Mouse (Mus musculus): ENCODE measurements around the gene Ramp1. TPM values are rescaled to one million over a fixed set of nuclear protein-coding genes. Genes with fewer than 3 reads are reported as not detected.

The Ramp1 gene
- polyA plus RNA-seq, 1 experiment from 2014 or later, result 2.5 TPM

DNA sequence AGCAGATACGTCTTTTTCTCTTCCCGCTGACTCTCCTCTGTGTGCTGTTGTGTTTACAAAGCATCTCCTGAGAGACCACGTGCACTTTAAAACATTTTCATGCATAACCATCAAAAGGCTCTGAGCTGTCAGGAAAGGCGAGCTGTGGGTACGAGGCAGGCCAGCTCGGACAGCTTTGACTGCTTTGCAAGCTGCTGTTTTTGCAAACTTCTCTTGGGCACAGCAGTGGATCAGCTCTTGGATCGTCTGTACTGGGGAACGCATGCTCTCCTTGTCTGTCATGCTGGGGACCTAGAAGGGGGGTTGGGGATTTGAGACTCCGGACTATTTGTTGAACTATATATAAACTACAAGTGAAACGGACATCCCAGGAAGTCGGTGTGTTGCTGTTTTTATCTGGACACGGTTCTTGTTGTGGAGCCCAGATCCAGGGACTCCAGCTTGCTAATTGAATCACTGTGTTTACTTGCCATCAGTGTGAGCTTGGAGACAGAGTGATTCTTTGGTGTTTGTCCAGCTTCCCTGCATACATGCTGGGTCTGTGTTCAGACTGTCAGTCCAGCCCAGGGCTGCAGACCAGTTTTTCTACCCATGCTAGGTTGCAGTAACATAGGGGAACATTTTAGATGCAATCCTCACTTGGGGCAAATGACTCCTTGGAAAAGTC, 2.3 kb downstream of the Ramp1 start:
- WGBS, result 38% methylated on average over 12 of the region's 12 CpGs
- H3K27ac ChIP-seq, result no peak overlapping the region
- DNase-seq (ENCODE audit: low spot score), result peak; percentile 23

GRCm38 (mm10) chr1:91183305-91183704, 3.7 kb downstream of the Ramp1 start:
- DNase-seq (ENCODE audit: low spot score) (no peak), ATAC-seq (replicated peaks; ENCODE audit: low FRiP score, low read depth) (no peak)

More for the DNA sequence above, 2.3 kb downstream of the Ramp1 start:
- no peak overlapping the region for H3K4me3 ChIP-seq (replicated peaks; ENCODE audit: low read depth, low read length)
- H3K36me3 ChIP-seq (ENCODE audit: insufficient read depth, low read length), result no peaks in the 10 kb centered on the region
- no peak for TF ChIP-seq CTCF (IDR thresholded peaks at IDR 0.05; ENCODE audit: low read depth)
- no peak overlapping the region for H3K9ac ChIP-seq (ENCODE audit: low read depth, low read length)
- no peak for ATAC-seq (replicated peaks; ENCODE audit: low FRiP score, low read depth)
- no peaks in the 10 kb centered on the region; the same call in 1 of the 2 replicates for H3K9me3 ChIP-seq (replicated peaks; ENCODE audit: low read length)
- peak overlapping the region; percentile 14; the same call in 1 of the 2 replicates for H3K4me2 ChIP-seq (ENCODE audit: low read length)
- no peaks in the 10 kb centered on the region for H3K27me3 ChIP-seq (ENCODE audit: insufficient read depth, low read length)
- H3K4me1 ChIP-seq (replicated peaks; ENCODE audit: insufficient read depth, low read length), result peaks cover 7% of the 10 kb centered on the region

DNA sequence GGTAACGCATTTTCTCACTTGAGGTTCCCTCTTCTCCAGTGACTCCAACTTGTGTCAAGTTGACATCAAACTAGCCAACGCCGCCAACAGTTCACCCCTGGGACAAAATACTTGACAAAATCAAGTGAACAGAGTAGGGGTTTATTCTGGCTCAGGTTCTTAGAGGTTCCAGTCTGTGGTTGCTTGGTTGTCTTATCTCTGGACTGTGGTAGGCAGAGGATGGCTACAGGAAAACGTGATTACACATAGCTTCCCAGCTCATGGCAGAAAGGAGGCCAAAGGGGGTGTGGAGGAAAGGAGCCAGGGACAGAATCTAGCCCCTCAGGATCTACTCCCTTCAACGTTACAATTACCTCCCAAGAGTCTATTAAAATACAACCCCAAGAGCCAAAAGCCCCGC, 7.1 kb downstream of the Ramp1 start:
- no peak overlapping the region for H3K9ac ChIP-seq (ENCODE audit: low read depth, low read length)
- no peak for TF ChIP-seq CTCF (IDR thresholded peaks at IDR 0.05; ENCODE audit: low read depth)
- H3K27me3 ChIP-seq (ENCODE audit: insufficient read depth, low read length), result no peaks in the 10 kb centered on the region
- H3K4me2 ChIP-seq (ENCODE audit: low read length), result no peak overlapping the region
- H3K27ac ChIP-seq, result no peak overlapping the region
- 78% methylated on average over 6 of the region's 6 CpGs for WGBS
- H3K4me1 ChIP-seq (replicated peaks; ENCODE audit: insufficient read depth, low read length), result no peaks in the 10 kb centered on the region
- DNase-seq (ENCODE audit: low spot score) (no peak), ATAC-seq (replicated peaks; ENCODE audit: low FRiP score, low read depth) (no peak)
- no peak overlapping the region for H3K4me3 ChIP-seq (replicated peaks; ENCODE audit: low read depth, low read length)
- H3K9me3 ChIP-seq (replicated peaks; ENCODE audit: low read length), result no peaks in the 10 kb centered on the region; the same call in 1 of the 2 replicates
- H3K36me3 ChIP-seq (ENCODE audit: insufficient read depth, low read length), result no peaks in the 10 kb centered on the region

More at GRCm38 (mm10) chr1:91183305-91183704, 3.7 kb downstream of the Ramp1 start:
- Histone ChIP-seq H3K27ac (no peak overlapping the region), H3K4me3 (replicated peaks; ENCODE audit: low read depth, low read length) (no peak overlapping the region), H3K4me2 (ENCODE audit: low read length) (no peak overlapping the region), H3K9ac (ENCODE audit: low read depth, low read length) (no peak overlapping the region), H3K9me3 (replicated peaks; ENCODE audit: low read length) (no peaks in the 10 kb centered on the region; the same call in 1 of the 2 replicates), H3K4me1 (replicated peaks; ENCODE audit: insufficient read depth, low read length) (peaks cover 7% of the 10 kb centered on the region), H3K27me3 (ENCODE audit: insufficient read depth, low read length) (no peaks in the 10 kb centered on the region), H3K36me3 (ENCODE audit: insufficient read depth, low read length) (no peaks in the 10 kb centered on the region)
- no peak for TF ChIP-seq CTCF (IDR thresholded peaks at IDR 0.05; ENCODE audit: low read depth)
- 81% methylated on average over 10 of the region's 10 CpGs for WGBS

DNA sequence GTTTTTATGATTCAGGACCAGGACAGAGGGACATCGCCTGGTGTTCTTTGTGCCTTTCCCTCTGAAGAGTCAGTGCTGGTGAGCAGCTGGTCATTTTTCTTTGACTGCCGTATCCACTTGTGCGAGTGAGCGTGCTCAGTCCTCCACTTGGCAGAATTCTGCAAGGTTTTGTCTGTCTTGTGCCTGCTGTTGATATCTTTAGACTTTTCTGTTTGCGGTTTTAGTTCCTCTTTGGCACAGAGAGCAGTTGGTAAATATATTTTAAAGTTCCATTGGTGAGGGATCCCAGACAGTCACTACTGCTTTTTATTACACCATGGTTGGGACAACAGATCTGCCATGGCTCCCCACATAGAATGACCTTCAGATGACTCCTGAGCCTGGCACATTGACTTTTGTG, 7.7 kb downstream of the Ramp1 start:
- Histone ChIP-seq H3K27ac (no peak overlapping the region), H3K9ac (ENCODE audit: low read depth, low read length) (no peak overlapping the region), H3K4me3 (replicated peaks; ENCODE audit: low read depth, low read length) (no peak overlapping the region), H3K4me2 (ENCODE audit: low read length) (no peak overlapping the region), H3K36me3 (ENCODE audit: insufficient read depth, low read length) (no peaks in the 10 kb centered on the region), H3K9me3 (replicated peaks; ENCODE audit: low read length) (no peaks in the 10 kb centered on the region; the same call in 1 of the 2 replicates), H3K27me3 (ENCODE audit: insufficient read depth, low read length) (no peaks in the 10 kb centered on the region), H3K4me1 (replicated peaks; ENCODE audit: insufficient read depth, low read length) (no peaks in the 10 kb centered on the region)
- ATAC-seq (replicated peaks; ENCODE audit: low FRiP score, low read depth), result no peak
- 90% methylated on average over 5 of the region's 5 CpGs for WGBS
- no peak for TF ChIP-seq CTCF (IDR thresholded peaks at IDR 0.05; ENCODE audit: low read depth)
- no peak for DNase-seq (ENCODE audit: low spot score)

GRCm38 (mm10) chr1:91187786-91188640, 8.4 kb downstream of the Ramp1 start:
- Histone ChIP-seq H3K27ac (no peak overlapping the region), H3K27me3 (ENCODE audit: insufficient read depth, low read length) (0 out of 2 replicates have a peak, but pooled peaks cover under 1% of the 10 kb centered on the region), H3K4me2 (ENCODE audit: low read length) (no peak overlapping the region), H3K4me1 (replicated peaks; ENCODE audit: insufficient read depth, low read length) (no peaks in the 10 kb centered on the region), H3K9me3 (replicated peaks; ENCODE audit: low read length) (no peaks in the 10 kb centered on the region; the same call in 1 of the 2 replicates), H3K4me3 (replicated peaks; ENCODE audit: low read depth, low read length) (no peak overlapping the region), H3K36me3 (ENCODE audit: insufficient read depth, low read length) (no peaks in the 10 kb centered on the region), H3K9ac (ENCODE audit: low read depth, low read length) (no peak overlapping the region)
- TF ChIP-seq CTCF (IDR thresholded peaks at IDR 0.05; ENCODE audit: low read depth), result no peak
- WGBS, result 85% methylated on average over 7 of the region's 7 CpGs
- DNase-seq (ENCODE audit: low spot score) (no peak), ATAC-seq (replicated peaks; ENCODE audit: low FRiP score, low read depth) (no peak)

DNA sequence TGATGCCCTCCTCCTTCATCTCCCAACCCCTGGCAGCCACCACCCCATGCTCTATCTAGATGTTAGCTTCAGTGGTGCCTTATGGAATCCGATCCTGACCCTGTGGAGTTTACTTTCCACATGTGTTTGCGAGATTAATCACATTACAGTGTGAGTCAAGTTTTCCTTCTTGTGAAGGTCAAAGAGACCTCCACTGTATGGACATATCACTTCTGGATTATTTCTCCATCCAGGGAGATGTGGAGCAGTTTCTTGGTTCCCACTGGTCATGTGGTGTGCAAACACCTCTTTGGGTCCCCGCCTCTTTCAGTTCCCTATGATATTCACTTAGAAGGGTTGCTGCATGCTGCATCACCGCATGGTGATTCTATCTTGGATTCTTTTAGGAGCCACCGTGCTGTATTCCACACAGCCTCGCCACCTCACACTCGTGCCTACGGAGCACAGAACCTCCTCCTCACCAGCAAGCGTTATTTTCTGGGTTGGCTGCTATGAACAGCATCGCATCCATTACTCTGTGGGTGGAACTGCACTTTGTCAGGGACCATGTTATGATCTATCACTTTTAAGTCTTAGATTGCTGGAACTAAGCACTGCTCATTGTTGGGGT, 9.3 kb downstream of the Ramp1 start:
- no peak overlapping the region for H3K9ac ChIP-seq (ENCODE audit: low read depth, low read length)
- H3K4me1 ChIP-seq (replicated peaks; ENCODE audit: insufficient read depth, low read length), result no peaks in the 10 kb centered on the region
- no peak for ATAC-seq (replicated peaks; ENCODE audit: low FRiP score, low read depth)
- 0 out of 2 replicates have a peak, but pooled peaks cover 3% of the 10 kb centered on the region for H3K27me3 ChIP-seq (ENCODE audit: insufficient read depth, low read length)
- H3K4me2 ChIP-seq (ENCODE audit: low read length), result no peak overlapping the region
- 81% methylated on average over 10 of the region's 10 CpGs for WGBS
- H3K4me3 ChIP-seq (replicated peaks; ENCODE audit: low read depth, low read length), result no peak overlapping the region
- no peaks in the 10 kb centered on the region; the same call in 1 of the 2 replicates for H3K9me3 ChIP-seq (replicated peaks; ENCODE audit: low read length)
- H3K36me3 ChIP-seq (ENCODE audit: insufficient read depth, low read length), result no peaks in the 10 kb centered on the region
- TF ChIP-seq CTCF (IDR thresholded peaks at IDR 0.05; ENCODE audit: low read depth), result no peak
- no peak overlapping the region for H3K27ac ChIP-seq
- no peak for DNase-seq (ENCODE audit: low spot score)

Measured in kidney, postnatal 0 days (tissue).